Mouse (Mus musculus): ENCODE results near the gene 4833439L19Rik. TPM values are rescaled to one million over a fixed set of nuclear protein-coding genes. Genes with fewer than 3 reads are reported as not detected.
A peak's percentile ranks its signal among the peaks of the same experiment; 100 is the strongest.

Gene 4833439L19Rik
- total RNA-seq, 2 experiments from 2014 or later, result 135 to 140 TPM

- intact Hi-C loops (cut with DNase I), result no loop called here
- DNase-seq (ENCODE audit: low spot score in 2 of 2), result no peak
These were observed 24.3 kb upstream of the 4833439L19Rik start for GRCm38 (mm10) chr13:54589414-54589995.

- intact Hi-C loops (cut with DNase I), result no loop called here
- DNase-seq (ENCODE audit: low spot score in 2 of 2), result no peak
These were observed 20.6 kb upstream of the 4833439L19Rik start for GRCm38 (mm10) chr13:54585831-54586230.

GRCm38 (mm10) chr13:54582860-54583259, 17.6 kb upstream of the 4833439L19Rik start:
- no peak for DNase-seq (ENCODE audit: low spot score in 2 of 2)
- intact Hi-C loops (cut with DNase I), result no loop called here

- intact Hi-C loops (cut with DNase I), result no loop called here
- no peak for DNase-seq (ENCODE audit: low spot score in 2 of 2)
These were observed 16.9 kb upstream of the 4833439L19Rik start for GRCm38 (mm10) chr13:54582126-54582525.

- no peak for DNase-seq (ENCODE audit: low spot score in 2 of 2)
- intact Hi-C loops (cut with DNase I), result no loop called here
These were observed 16.1 kb upstream of the 4833439L19Rik start for GRCm38 (mm10) chr13:54581385-54581784.

- intact Hi-C loops (cut with DNase I), result no loop called here
- DNase-seq (ENCODE audit: low spot score in 2 of 2), result no peak
These were observed 12.6 kb upstream of the 4833439L19Rik start for GRCm38 (mm10) chr13:54577652-54578507.

- intact Hi-C loops (cut with DNase I), result no loop called here
- no peak for DNase-seq (ENCODE audit: low spot score in 2 of 2)
These were observed 10.3 kb upstream of the 4833439L19Rik start for GRCm38 (mm10) chr13:54575489-54575888.

- intact Hi-C loops (cut with DNase I), result no loop called here
- peak; percentile 80 for DNase-seq (ENCODE audit: low spot score in 2 of 2)
These were observed 9.7 kb upstream of the 4833439L19Rik start, which contains the start of gene Arl10 for GRCm38 (mm10) chr13:54574854-54575481. Arl10 (plus strand) TSS chr13:54575015.

- intact Hi-C loops (cut with DNase I), result no loop called here
- no peak for DNase-seq (ENCODE audit: low spot score in 2 of 2)
These were observed 7.4 kb upstream of the 4833439L19Rik start for GRCm38 (mm10) chr13:54572621-54573020.

- no peak for DNase-seq (ENCODE audit: low spot score in 2 of 2)
- intact Hi-C loops (cut with DNase I), result no loop called here
These were observed 6.4 kb upstream of the 4833439L19Rik start for GRCm38 (mm10) chr13:54571637-54572036.

- DNase-seq (ENCODE audit: low spot score in 2 of 2), result no peak
- intact Hi-C loops (cut with DNase I), result no loop called here
These were observed 5.5 kb upstream of the 4833439L19Rik start for GRCm38 (mm10) chr13:54570736-54571135.

GRCm38 (mm10) chr13:54569282-54569681, 4.0 kb upstream of the 4833439L19Rik start:
- intact Hi-C loops (cut with DNase I), result loop anchor here (10.0 kb wide), 1 partner anchor 104 kb away; the partner anchor contains the start of gene Thoc3
- no peak for DNase-seq (ENCODE audit: low spot score in 2 of 2)

- intact Hi-C loops (cut with DNase I), result loop anchor here (10.0 kb wide), 1 partner anchor 104 kb away; the partner anchor contains the start of gene Thoc3
- no peak for DNase-seq (ENCODE audit: low spot score in 2 of 2)
These were observed 3.1 kb upstream of the 4833439L19Rik start for GRCm38 (mm10) chr13:54568380-54568779.

GRCm38 (mm10) chr13:54565594-54566345, 535 bp upstream of the 4833439L19Rik start:
- DNase-seq (ENCODE audit: low spot score in 2 of 2), result peak in 1 of 2 experiments; percentile 33
- intact Hi-C loops (cut with DNase I), result loop anchor here (10.0 kb wide), 1 partner anchor 101 kb away; the partner anchor contains the start of gene Thoc3

- DNase-seq (ENCODE audit: low spot score in 2 of 2), result no peak
- intact Hi-C loops (cut with DNase I), result loop anchor here (10.0 kb wide), 1 partner anchor 100 kb away; the partner anchor contains the start of gene Thoc3
These were observed 719 bp downstream of the 4833439L19Rik start for GRCm38 (mm10) chr13:54564232-54565200.

- intact Hi-C loops (cut with DNase I), result loop anchor here (10.0 kb wide), 1 partner anchor 98 kb away; the partner anchor contains the start of gene Thoc3
- no peak for DNase-seq (ENCODE audit: low spot score in 2 of 2)
These were observed 2.7 kb downstream of the 4833439L19Rik start for GRCm38 (mm10) chr13:54562562-54562961.

GRCm38 (mm10) chr13:54560608-54561007, 4.6 kb downstream of the 4833439L19Rik start:
- DNase-seq (ENCODE audit: low spot score in 2 of 2), result no peak
- intact Hi-C loops (cut with DNase I), result loop anchor here (10.0 kb wide), 1 partner anchor 96 kb away; the partner anchor contains the start of gene Thoc3

GRCm38 (mm10) chr13:54559656-54560055, 5.6 kb downstream of the 4833439L19Rik start:
- DNase-seq (ENCODE audit: low spot score in 2 of 2), result no peak
- intact Hi-C loops (cut with DNase I), result loop anchor here (10.0 kb wide), 1 partner anchor 95 kb away; the partner anchor contains the start of gene Thoc3

All from left cerebral cortex, postnatal 36 days (tissue).